Mouse (Mus musculus) neutrophil, adult 5-6 weeks (primary cell): Measurements from ENCODE around the gene Fggy. TPM values are rescaled to one million over a fixed set of nuclear protein-coding genes. Genes with fewer than 3 reads are reported as not detected.

Source experiments
- ATAC-seq: fragments of 151-379, 151-347 bp; 2 replicates; pipeline ENCODE4 v1.8.0; 2017; ENCODE audit warnings: mild to moderate bottlenecking, moderate TSS enrichment; ENCODE audit not compliant: insufficient number of reproducible peaks, poor library complexity, low FRiP score, severe bottlenecking; ENCODE audit errors: extremely low read depth
- total RNA-seq: library from RNA; stranded (forward); fragments of 200-1000 nt; gene quantifications from 2 replicates; pipeline ENCODE4 v1.2.3, GENCODE M21; 2017

Fggy gene
- total RNA-seq, 1 experiment from 2014 or later, result 0.35 TPM

DNA sequence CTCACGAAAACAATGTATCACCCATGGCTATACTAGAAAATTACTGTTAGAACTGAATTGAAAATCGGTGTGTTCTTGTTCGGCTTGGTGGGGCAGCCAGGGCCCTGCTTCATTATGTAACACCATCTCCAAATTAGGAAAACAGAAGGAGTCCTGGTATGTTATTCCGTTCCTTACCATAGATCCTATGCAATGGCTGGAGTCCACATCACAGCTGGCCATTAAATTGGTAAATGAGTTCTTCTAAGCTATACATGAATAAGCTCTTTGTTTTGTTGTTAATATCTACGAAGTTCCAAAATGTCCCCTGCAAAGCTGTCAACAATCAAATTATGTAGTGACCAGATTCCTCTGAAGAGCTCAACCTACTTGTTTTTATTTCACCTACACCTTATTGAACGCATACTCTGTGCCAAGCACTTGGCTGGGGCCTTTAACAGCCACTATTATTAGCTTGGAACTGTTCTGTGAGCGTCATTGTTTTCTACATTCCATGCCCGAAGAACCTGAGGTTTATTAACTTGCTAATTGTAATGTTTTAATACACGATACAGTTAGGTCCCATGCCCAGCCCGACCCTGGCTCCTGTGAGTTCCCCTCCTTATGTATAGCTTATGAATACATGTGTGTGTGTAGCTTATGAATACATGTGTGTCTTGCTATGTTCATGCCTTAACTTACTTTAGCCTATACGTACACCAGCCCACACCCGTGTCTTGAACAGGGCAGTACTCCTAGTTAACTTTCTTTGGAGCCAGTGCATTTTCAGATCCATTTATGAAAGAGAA, 190.3 kb downstream of the Fggy start:
- ATAC-seq, result no peak

DNA sequence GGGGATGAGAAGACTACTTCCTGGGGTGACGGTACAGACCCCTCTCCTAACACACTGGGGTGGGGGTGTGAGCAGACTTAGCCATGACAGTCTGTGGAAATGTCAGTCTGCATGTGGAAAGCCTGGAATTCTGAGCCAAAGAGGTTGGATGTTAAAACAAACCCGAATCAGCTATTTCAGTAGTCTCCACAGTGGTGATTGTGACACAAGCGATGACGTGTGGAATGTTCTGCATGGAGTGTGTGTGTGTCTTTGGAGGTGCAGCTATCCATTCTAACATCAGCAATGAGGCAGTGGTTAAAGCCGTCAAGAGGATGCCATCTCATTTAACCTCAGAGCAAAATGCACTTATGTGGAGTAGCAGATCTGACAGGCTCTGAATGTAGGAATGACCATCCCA, 192.9 kb downstream of the Fggy start:
- ATAC-seq, result no peak

DNA sequence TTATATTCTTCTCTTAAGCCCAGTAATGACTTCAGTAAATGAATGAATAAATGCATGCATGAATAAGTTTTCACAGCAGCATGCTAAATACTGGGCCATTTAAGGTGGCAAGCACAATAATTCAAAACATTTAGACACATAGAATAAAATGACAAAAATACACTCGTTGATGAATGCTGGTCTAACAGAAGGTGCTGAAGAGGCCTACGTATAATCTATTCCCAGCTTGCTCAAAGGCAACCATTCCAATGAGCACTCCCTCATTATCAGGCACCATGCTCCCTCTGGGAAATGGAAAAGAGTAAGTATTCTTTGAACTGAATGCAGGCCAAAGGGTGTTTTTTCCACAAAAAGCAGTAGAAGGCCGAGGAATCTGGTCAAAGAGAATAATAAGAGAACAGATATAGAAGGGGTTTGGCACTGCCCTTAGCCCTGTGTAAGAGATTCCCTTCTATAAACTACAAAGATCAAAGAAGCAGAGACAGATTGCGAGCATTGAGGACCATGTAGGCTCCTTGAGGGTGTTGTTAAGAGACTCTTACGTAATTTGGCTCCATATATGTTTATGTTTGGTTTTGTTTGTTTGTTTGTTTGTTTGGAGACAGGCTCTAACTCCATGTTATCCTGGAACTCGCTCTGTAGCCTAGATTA, 195.4 kb downstream of the Fggy start:
- no peak for ATAC-seq

DNA sequence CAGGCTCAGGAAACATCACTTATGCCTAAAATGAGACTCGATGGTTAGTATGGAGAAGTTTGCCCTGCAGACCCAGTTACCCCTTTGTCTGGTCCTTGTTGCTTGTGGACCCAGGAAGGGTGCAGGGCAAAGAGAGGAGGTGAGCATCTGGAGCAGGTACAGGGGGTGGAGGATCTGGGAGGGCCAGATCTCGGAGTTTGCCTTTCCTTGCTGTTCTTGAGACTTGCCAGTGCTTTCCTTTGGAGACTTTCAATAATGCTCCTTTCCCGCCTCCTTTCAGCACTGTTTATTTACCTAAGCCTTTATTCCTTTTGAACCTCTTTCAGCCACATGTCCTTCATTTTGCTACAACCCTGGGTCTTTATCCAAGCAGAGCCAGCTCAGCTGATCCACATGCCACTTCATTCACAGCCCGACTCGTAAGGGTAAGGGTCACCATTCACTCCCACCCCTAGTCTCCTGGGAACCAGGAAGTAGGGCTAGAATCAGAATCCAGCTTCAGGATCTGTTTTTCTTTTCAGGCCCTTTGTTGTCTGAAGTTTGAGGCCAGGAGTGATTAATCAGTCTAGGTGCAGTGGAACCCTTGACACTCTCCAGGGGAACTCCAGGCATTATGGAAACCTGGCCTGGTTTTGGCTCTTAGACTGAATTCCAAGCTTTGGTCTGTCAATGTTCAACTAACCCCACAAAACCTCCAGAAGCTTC, 201.9 kb downstream of the Fggy start:
- no peak for ATAC-seq

DNA sequence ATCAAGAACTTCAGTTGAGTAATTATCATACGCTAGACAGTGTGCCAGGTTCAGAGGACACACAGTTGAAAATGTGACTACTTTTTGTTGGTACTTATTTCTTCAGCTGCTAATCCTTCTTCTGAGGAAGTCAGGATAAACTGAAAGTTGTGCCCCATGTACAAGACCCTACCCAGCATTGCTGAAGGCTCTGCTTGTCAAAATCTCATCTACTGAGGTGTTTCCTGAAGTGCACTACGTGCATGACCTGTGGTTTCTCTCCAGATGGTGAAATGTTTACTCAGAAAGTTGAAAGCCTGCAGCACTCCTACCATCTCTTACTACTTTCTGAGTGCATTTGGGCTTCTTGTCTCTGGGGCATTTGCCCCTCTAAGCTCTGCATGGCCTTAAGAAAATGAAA, 208.1 kb downstream of the Fggy start:
- no peak for ATAC-seq

DNA sequence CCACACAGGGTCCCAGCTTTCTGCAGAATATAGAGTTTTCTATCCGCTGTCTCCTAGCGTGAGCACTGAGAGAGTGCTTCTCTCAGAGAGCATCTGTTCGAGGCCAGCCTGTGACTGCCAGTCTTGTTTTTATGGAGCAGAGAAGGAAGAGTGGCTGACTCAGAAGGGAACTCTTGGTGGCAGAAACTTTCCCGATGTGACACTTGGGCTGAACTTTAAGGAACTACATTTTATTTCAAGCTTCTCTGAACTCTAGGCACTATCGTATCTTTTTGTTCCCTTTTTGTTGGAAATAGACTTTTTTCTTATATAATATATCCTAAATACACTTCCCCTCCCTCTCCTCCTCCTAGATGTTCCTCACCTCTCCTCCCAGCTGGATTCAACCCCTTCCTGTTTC, 213.2 kb downstream of the Fggy start:
- no peak for ATAC-seq

DNA sequence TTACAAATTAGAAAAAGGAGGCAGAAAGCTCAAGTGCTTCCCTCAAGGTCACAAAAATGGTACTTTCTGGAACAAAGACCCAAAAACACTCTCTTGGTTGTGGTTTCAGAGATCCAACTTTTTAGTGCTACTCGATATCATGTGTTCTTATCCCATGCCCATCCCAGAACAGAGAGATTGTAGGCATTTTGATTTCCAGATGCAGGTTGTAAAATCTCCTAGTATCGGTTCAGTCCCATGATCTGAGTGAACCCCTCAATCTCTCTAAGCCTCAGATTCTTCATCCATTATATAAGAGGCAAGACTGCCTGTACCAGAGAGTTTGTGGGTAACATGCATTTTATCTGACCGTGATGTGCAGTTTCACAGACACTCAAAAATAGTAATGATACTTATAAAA, 214.2 kb downstream of the Fggy start:
- ATAC-seq, result no peak

DNA sequence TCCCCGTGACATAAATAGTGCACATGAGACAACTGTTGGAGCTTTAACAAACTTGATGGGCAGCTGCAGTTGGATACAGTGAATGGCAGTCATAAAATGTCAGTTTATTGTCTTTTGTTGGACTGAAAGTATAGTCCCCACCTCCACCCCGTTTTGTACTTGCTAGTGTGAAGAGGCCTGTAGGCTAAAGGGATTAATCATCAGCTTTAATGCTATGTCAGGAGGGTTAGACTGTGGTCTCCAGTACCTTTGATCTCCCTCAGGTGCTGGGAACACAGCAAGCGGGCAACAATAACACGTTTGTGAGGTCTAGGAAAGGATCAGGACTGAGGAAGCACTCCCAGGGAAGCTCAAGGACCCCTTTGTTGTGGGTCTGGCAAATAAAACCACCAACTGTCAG, 214.6 kb downstream of the Fggy start:
- no peak for ATAC-seq

DNA sequence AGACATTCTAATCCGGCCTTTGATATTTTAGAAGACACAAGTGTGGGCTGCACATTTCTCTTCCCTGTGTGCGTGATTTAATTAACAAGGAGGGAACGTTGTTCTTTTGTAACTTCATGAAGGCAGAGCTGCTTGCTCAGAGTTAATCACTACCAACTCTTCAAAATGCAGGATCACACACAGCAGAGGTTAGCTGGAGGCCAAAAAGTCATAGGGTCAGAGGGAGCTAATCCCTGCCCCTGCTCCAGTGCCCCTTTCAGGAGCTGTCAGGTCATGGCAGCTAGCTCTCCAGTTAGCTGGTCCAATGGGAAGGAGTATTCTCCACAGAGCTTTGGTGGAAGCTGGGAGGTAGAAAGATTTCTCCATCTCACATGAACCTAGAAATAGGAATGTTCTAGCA, 215.4 kb downstream of the Fggy start:
- no peak for ATAC-seq

DNA sequence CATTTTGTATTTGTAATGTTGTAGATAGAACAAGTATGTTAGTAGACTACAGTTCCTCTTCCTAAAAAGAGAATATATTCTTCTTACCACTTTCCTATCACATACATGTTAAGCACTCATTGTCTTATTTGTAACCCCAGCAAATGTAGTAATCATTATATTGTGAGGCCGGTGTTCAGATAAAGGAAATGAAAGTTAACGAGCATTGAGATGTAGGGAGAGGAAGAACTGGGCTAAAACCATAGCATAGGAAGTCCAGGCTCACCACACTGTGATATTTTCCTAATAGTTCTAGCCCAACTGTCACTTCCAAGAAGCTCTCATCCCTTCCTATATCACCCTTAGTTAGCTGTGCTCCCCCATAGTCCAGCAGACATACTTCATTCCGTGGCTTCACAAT, 218.3 kb downstream of the Fggy start:
- no peak for ATAC-seq

DNA sequence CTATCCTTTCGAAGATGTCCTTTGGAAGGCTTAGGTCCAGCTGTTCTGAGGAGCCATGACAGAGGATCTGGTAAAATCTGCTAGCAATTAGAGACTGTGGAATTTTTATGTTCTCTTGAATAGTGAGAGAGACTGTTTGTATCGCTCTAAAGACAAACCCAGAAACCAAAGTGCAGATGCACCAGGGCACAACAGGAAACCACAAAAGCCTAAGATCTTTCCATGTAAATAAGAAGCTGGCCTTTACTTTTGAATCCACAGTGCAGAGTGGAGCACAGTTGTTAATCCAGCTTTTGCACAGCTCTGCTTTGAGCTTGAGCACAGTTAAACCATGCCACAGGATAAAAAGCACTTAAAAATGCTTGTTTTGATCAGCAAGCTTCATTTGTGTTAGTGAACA, 220.5 kb downstream of the Fggy start:
- ATAC-seq, result no peak

DNA sequence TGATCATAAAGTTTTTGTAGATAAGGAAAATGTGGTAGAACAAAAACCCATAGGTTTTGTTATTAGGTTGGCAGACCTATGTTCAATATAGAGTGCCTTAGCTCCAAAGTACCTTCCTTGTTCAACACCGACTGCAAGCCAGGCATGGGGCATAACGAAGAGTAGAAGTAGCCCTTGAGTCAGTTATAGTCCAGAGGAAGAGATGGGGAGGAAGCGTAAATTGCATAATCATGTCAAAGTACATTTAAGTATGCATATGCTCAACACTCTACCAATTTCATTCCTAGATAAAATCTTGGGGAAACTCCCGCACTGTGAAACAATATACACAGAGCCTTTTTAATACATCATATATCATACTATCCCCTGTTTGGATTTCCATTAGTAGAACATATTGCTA, 221.2 kb downstream of the Fggy start:
- no peak for ATAC-seq

DNA sequence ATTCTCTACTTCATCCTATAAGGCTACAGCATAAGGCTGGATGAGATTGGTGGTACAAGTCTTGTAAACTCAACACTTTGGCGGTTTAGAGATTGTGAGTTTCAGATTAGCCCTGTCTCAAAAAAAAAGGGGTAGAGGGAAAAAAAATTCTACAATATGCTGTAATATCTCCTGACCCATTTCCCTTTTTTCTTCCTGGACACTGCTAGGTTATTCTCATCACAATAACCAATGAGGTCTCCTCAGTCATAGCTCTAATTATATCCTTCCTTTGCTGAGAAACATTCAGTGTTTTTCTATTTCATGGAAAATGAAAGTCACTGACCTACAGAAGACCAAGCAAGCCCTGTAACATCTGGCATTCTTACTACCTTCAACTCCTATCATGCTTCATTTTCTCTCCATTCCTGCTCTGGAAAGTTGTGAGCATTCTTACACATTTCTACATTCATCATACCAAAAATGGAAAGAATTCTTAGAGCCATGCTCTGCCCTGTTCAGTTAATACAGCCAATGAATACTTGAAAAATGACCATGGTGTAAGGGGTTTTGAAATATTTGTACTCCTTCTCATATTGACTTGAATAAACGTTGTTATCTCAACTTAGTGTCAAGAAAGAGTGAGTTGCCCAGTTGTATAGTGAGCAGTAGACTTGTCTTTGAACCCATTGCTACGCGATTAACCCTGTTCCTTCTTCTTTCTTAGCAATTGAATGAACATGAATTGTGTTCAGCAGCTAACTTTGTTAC, 227.0 kb downstream of the Fggy start:
- no peak for ATAC-seq

DNA sequence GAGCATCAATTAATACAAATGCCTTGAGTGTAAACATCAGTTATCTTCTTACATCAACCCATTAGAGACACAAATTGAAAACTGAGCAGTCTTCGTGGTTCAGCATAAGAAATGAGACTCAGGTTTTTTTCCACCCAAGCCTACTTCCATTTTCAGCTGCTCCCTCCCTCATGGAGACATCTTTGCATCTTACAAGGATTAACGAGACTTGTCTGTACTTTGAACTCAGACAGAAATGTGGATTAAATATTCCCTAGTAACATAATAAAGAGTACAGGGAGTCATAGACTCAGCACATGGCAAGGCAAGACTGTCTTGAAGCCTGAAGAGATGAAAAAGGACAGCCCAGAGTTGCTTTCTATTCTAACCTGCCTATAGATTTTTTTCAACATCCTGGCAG, 230.3 kb downstream of the Fggy start:
- ATAC-seq, result no peak

DNA sequence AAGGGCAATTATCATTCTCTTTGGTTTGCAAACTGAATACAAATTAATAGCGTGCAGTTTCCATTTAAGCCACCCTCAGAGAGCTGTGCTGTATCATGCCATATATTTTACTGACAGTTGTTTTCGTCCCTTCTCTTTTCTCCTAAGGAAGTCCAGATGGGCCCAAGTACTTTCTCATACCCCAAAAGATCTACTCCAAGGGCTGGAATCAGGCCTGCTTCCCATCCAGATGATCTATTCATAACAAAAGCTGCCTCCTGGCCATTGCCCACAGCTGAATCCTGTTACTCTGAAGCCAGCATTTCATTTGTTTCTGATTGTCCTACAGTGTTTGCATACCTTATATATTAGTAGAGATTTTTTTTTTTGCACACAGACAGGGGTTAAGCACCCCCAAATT, 231.6 kb downstream of the Fggy start:
- ATAC-seq, result no peak

DNA sequence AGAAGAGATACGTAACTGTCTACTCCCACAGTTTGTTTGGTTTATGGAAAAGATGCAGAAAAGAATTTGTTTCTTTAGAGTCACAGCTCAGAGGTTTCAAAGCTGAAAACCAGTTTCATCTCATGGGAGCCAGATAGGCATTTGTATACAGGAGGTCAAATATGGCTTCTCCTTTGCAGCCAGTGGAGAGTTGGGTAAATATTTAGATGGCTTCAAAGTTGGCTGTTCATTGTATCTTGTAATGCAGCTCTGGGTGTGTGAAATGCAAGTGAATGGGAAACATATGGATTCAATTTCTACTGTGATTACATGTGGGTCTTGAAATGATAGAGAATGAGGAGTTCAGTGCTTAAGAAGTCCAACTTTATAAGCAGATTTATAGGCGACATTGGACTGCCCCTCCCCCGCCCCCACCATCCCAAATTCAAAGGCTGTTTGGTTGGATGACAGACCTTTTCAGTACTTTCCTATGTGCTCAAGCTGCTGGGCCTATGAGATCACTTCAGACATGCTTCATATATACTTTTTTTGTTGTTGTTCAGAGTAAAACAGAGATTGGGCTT, 234.7 kb downstream of the Fggy start:
- no peak for ATAC-seq

DNA sequence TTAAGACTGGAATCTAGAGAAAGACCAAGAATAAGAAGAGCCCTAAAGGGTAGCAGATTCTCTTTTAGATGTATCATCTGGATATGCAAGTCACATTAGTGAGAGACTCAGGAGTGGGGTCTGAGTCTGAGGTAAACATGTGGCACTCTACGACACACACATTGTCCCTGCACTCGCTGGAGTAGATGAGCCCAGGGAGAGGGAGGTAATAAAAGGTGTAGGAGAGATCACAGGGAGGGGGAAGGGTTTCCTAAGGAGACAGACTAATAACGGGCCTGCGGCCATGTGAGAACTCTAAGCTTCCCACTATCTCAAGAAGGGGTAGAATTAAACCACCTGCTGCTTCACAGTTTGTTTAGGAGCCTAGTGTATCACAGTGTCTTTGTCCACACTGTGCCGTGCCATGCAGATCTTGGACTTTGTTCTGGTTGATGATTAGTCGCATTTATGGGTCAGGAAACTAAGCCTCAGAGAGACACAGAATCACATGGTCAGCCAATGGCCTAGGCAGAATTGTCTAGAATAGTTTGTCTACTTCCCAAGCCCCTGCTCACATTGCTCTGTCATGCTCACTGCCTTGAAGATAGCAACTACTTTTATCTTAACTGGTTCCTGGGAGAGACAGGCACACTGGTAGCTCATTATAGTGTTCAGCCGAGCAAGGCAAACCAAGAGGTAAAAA, 236.5 kb downstream of the Fggy start:
- ATAC-seq, result no peak

DNA sequence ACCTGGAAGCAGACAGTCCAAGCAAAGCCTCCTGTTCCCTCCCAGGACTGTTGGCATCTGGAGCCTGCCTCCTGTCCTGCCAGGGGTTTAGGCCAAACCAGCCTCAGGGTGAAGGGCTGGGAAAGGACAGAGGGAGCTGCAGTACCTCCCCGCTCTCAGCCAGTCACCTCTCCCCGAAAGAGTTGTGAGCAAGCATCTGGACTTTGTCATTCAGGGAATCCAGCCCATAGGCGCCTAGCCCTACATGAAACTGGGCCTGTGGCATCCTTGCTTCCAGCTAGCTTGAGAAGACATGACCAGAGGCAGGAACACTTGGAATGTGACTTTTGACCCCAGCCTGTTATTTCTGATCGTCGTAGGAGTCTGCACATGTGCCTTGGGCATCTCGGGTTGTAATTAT, 237.3 kb downstream of the Fggy start:
- ATAC-seq, result no peak

DNA sequence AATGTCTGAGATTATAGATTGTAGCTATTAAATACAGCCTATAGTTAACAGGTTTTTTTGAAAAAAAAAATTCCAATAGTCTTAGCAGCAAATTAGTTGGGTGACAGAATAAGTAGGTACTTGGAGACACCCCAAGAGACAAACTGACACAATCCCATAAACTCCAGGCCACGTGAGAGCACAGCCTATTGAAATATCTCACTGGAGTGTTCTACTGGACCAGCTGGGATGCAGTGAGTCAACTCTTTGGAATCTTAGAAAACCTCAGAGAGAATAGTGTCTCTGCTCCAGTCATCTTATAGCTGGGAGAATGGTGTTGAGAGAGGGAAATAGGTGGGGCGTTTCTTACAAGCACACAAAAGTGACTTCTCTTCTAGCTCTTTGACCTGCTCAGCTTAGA, 238.0 kb downstream of the Fggy start:
- no peak for ATAC-seq
